Comparison of ENCODE assay signal across 19 mouse cellular contexts in the genomic region with DNA sequence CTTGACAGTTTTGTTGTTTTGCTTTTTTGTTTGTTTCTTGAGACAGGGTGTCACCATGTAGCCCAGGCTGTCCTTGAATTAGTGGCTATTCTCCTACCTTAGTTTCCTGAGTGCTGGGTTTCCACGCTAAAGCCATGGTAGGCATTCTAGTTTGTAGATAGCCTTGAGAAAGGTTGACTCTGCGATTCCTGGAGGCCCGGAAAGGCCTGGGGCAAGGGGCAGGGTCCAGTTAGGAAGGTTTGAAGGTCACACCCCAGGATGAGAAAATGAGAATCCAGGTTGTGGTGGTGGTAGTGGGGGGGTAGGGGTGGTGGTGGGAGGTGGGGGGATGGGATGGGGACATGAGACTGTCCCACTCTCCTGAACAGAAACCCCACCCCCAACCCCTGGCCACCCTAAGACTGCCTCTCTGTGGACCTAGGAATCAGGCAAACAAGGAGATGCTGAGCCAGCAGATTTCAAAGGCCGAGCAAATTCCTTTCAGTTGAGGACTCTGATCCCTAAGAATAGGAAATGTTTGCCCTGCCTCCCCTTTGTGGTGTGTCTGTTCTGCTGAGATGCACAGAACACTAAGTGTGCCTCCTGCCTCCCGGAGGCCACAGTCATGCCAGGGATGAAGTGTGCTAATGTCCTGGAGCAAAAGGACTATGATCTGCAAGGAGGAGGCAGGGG. TPM values are rescaled to one million over a fixed set of nuclear protein-coding genes. Genes with fewer than 3 reads are reported as not detected.
DNase-seq lines count a peak whose midpoint lies in the region; ATAC-seq and TF ChIP-seq lines count a peak whose summit lies in the region.
"Had no signal": no experiment of that assay in that cellular context is flagged by ENCODE, and none has a peak within 500 bp of the region (broad histone marks: within the 10 kb centered on the region; RNA-seq: fewer than 3 reads in every experiment).

No protein-coding gene starts in this region.

- H3K4me1 ChIP-seq in E14TG2a.4 (replicated peaks; ENCODE audit: low read depth, low read length), result peaks cover 54% of the 10 kb centered on the region
- H3K4me1 ChIP-seq in hindbrain, embryonic 14.5 days (replicated peaks; ENCODE audit: control insufficient read depth, insufficient read depth, low read length), result no peaks in the 10 kb centered on the region
- H3K4me1 ChIP-seq: hindbrain, embryonic 13.5 days had no signal

- 58% methylated on average over 5 of the region's 5 CpGs for WGBS in hindbrain, embryonic 14.5 days

- H3K36me3 ChIP-seq in E14TG2a.4 (ENCODE audit: insufficient read depth, low read length), result peaks cover 23% of the 10 kb centered on the region
- H3K36me3 ChIP-seq in hindbrain, embryonic 14.5 days (replicated peaks; ENCODE audit: control insufficient read depth, insufficient read depth), result no peaks in the 10 kb centered on the region
- H3K36me3 ChIP-seq: hindbrain, embryonic 13.5 days had no signal

- no peaks in the 10 kb centered on the region for H3K27me3 ChIP-seq in E14TG2a.4 (ENCODE audit: insufficient read depth, low read length)
- no peaks in the 10 kb centered on the region for H3K27me3 ChIP-seq in hindbrain, embryonic 14.5 days (ENCODE audit: control insufficient read depth, insufficient read depth, low read length)
- H3K27me3 ChIP-seq: hindbrain, embryonic 13.5 days had no signal

- no peak overlapping the region for H3K4me3 ChIP-seq in gastrocnemius, adult 2 months
- H3K4me3 ChIP-seq in E14TG2a.4 (replicated peaks; ENCODE audit: low read length), result peak overlapping the region; percentile 48
- no peak overlapping the region for H3K4me3 ChIP-seq in hindbrain, embryonic 14.5 days (replicated peaks; ENCODE audit: low read length)
- H3K4me3 ChIP-seq: hindbrain, embryonic 13.5 days had no signal

- H3K9me3 ChIP-seq in E14TG2a.4 (ENCODE audit: low read length), result no peaks in the 10 kb centered on the region
- H3K9me3 ChIP-seq in hindbrain, embryonic 14.5 days (ENCODE audit: control insufficient read depth, low read length), result no peaks in the 10 kb centered on the region
- H3K9me3 ChIP-seq: hindbrain, embryonic 13.5 days had no signal

- no peak for DNase-seq in gastrocnemius, adult 2 months
- DNase-seq in gastrocnemius, postnatal 10 days, result no peak
- peak; percentile 73 for DNase-seq in kidney, adult 18-20 months
- peak; percentile 79 to 91 for DNase-seq in kidney, postnatal 25 days
- DNase-seq in hindbrain, embryonic 14.5 days (ENCODE audit: low spot score), result no peak
- DNase-seq in right cerebral cortex, postnatal 25 days, result no peak
- no peak for DNase-seq in adrenal gland, postnatal 36 days
- DNase-seq: cerebellum, adult 18-20 months; gastrocnemius, postnatal 25 days; thymus, postnatal 25 days had no signal

- H3K9ac ChIP-seq in hindbrain, embryonic 14.5 days, result no peak overlapping the region
- H3K9ac ChIP-seq: hindbrain, embryonic 13.5 days had no signal

- ATAC-seq in hindbrain, embryonic 14.5 days (ENCODE audit: low FRiP score), result no peak
- ATAC-seq: activated CD4-positive, CD25-positive, alpha-beta regulatory T cell, adult 4 months; forebrain, embryonic 16.5 days had no signal

- peak overlapping the region; percentile 49 for H3K27ac ChIP-seq in gastrocnemius, adult 2 months
- H3K27ac ChIP-seq in hindbrain, embryonic 14.5 days, result no peak overlapping the region
- H3K27ac ChIP-seq: hindbrain, embryonic 13.5 days had no signal

- TF ChIP-seq CTCF in gastrocnemius, adult 2 months (IDR thresholded peaks at IDR 0.05), result no peak
- no peak for TF ChIP-seq CTCF in E14TG2a.4 (conservative IDR thresholded peaks at IDR 0.05; ENCODE audit: low read length)

- H3K4me2 ChIP-seq in hindbrain, embryonic 14.5 days (replicated peaks), result no peak overlapping the region
- H3K4me2 ChIP-seq: heart, embryonic 11.5 days; hindbrain, embryonic 13.5 days had no signal

- intact Hi-C loops in gastrocnemius, adult 2 months (cut with DNase I), result no loop called here

RNA-seq across cellular contexts. Expression of a gene that starts 12.1 kb away (rescaled TPM):
- 100 to 1,000 TPM; 250 to 325 TPM for total RNA-seq in gastrocnemius, adult 2 months (2021)
- total RNA-seq in gastrocnemius, postnatal 10 days (2021), result 100 to 1,000 TPM in 1 of 2 experiments, 10 to 100 TPM in 1; 78.5 to 107 TPM
- 0.23 TPM in 1 of 2 replicates, not detected in the other for polyA plus RNA-seq in hindbrain, embryonic 14.5 days (2014; fragmentation: Nextera tagmentation; extraction: Ambion mirVana)
- total RNA-seq in adrenal gland, postnatal 36 days (2021), result not detected
- total RNA-seq: layer of hippocampus, adult 8-10 months; megakaryocyte-erythroid progenitor cell, adult 5-6 weeks; monocyte, adult 5-6 weeks had no signal
- polyA plus RNA-seq: activated CD4-positive, CD25-positive, alpha-beta regulatory T cell, adult 4 months; liver, adult 2 months had no signal

RNA-seq across cellular contexts. Expression of a gene that starts 16.0 kb away (rescaled TPM):
- total RNA-seq in gastrocnemius, adult 2 months (2021), result 10 to 100 TPM in 1 of 2 experiments, 1 to 10 TPM in 1; 4.4 to 25.8 TPM
- total RNA-seq in gastrocnemius, postnatal 10 days (2021), result under 1 TPM; 0.29 to 0.66 TPM
- 0.13 and 0.14 TPM in 2 replicates for polyA plus RNA-seq in hindbrain, embryonic 14.5 days (2014; fragmentation: Nextera tagmentation; extraction: Ambion mirVana)
- total RNA-seq in adrenal gland, postnatal 36 days (2021), result 10 to 100 TPM; 21.6 to 41.1 TPM
- total RNA-seq: megakaryocyte-erythroid progenitor cell, adult 5-6 weeks; monocyte, adult 5-6 weeks had no signal
- polyA plus RNA-seq: hindbrain, embryonic 13.5 days; liver, adult 2 months had no signal

RNA-seq across cellular contexts. Expression of a gene that starts 39.3 kb away (rescaled TPM):
- total RNA-seq in gastrocnemius, adult 2 months (2021), result 1 to 10 TPM; 3.2 TPM
- 1 to 10 TPM; 5.8 to 8.4 TPM for total RNA-seq in gastrocnemius, postnatal 10 days (2021)
- polyA plus RNA-seq in hindbrain, embryonic 14.5 days (2014; fragmentation: Nextera tagmentation; extraction: Ambion mirVana), result 38.5 and 45.1 TPM in 2 replicates
- total RNA-seq in adrenal gland, postnatal 36 days (2021), result 10 to 100 TPM; 18.2 to 19.0 TPM

RNA-seq across cellular contexts. Expression of a gene that starts 56.7 kb away (rescaled TPM):
- 10 to 100 TPM; 25.1 to 27.8 TPM for total RNA-seq in gastrocnemius, adult 2 months (2021)
- total RNA-seq in gastrocnemius, postnatal 10 days (2021), result 10 to 100 TPM; 24.7 to 27.4 TPM
- polyA plus RNA-seq in hindbrain, embryonic 14.5 days (2014; fragmentation: Nextera tagmentation; extraction: Ambion mirVana), result 0.30 and 0.58 TPM in 2 replicates
- 1 to 10 TPM; 1.7 to 2.3 TPM for total RNA-seq in adrenal gland, postnatal 36 days (2021)
- total RNA-seq: megakaryocyte-erythroid progenitor cell, adult 5-6 weeks; monocyte, adult 5-6 weeks had no signal

Comparison
In these comparisons a context has a peak if more than half of its experiments do, and no peak if none do; other contexts are left out.
1. DNase-seq: peak in kidney, adult 18-20 months (single experiment) and kidney, postnatal 25 days (2 of 2); none in gastrocnemius, adult 2 months (single experiment), gastrocnemius, postnatal 10 days (single experiment), hindbrain, embryonic 14.5 days (single experiment), right cerebral cortex, postnatal 25 days (single experiment) and adrenal gland, postnatal 36 days (0 of 2).
2. RNA of a gene that starts 12.1 kb away (total RNA-seq): 250 to 325 TPM in gastrocnemius, adult 2 months and 78.5 to 107 TPM in gastrocnemius, postnatal 10 days; not detected in adrenal gland, postnatal 36 days; every median in the first group is over 10 times any median in the second.